Mouse (Mus musculus): Measurements from ENCODE around the gene Anapc11. TPM values are rescaled to one million over a fixed set of nuclear protein-coding genes. Genes with fewer than 3 reads are reported as not detected.
A peak's percentile ranks its signal among the peaks of the same experiment; 100 is the strongest.
"Not testable (repeated sequence)": the region's sequence is repeated elsewhere in the genome, so short reads cannot be mapped to it uniquely, and the experiment has no call there.

Anapc11 gene
- polyA plus RNA-seq, 1 experiment from 2014 or later: 192 TPM

- no peak overlapping the region for H3K4me3 ChIP-seq
- no peak for ATAC-seq (ENCODE audit: low read depth)
- H3K4me2 ChIP-seq: no peak overlapping the region
- peaks cover 32% of the 10 kb centered on the region for H3K36me3 ChIP-seq
- WGBS: 91% methylated on average over 3 of the region's 3 CpGs
- H3K9ac ChIP-seq: no peak overlapping the region
- no peak overlapping the region for H3K27ac ChIP-seq (replicated peaks)
- no peaks in the 10 kb centered on the region for H3K9me3 ChIP-seq
- no peaks in the 10 kb centered on the region for H3K27me3 ChIP-seq
- H3K4me1 ChIP-seq (replicated peaks): peaks cover 48% of the 10 kb centered on the region
Measured at GRCm38 (mm10) chr11:120576365-120576981, 21.7 kb upstream of the Anapc11 start.

GRCm38 (mm10) chr11:120577211-120578023 lies 20.8 kb upstream of the Anapc11 start:
- WGBS: 84% methylated on average over 7 of the region's 7 CpGs
- Histone ChIP-seq H3K4me3 (no peak overlapping the region), H3K4me1 (replicated peaks) (peaks cover 47% of the 10 kb centered on the region), H3K4me2 (no peak overlapping the region), H3K36me3 (peaks cover 32% of the 10 kb centered on the region), H3K27me3 (no peaks in the 10 kb centered on the region), H3K27ac (replicated peaks) (no peak overlapping the region), H3K9ac (no peak overlapping the region), H3K9me3 (no peaks in the 10 kb centered on the region)
- no peak for ATAC-seq (ENCODE audit: low read depth)

GRCm38 (mm10) chr11:120578024-120578693 lies 20.1 kb upstream of the Anapc11 start:
- Histone ChIP-seq H3K9me3 (no peaks in the 10 kb centered on the region), H3K27me3 (no peaks in the 10 kb centered on the region), H3K4me1 (replicated peaks) (peaks cover 49% of the 10 kb centered on the region), H3K4me3 (no peak overlapping the region), H3K27ac (replicated peaks) (0 out of 2 replicates have a peak overlapping the region, but pooled peaks have one; percentile 10), H3K9ac (0 out of 2 replicates have a peak overlapping the region, but pooled peaks have one; percentile 97), H3K36me3 (peaks cover 32% of the 10 kb centered on the region), H3K4me2 (no peak overlapping the region)
- WGBS: 86% methylated on average over 10 of the region's 10 CpGs
- ATAC-seq (ENCODE audit: low read depth): no peak

- WGBS: 87% methylated on average over 11 of the region's 11 CpGs
- H3K4me3 ChIP-seq: no peak overlapping the region
- H3K36me3 ChIP-seq: peaks cover 32% of the 10 kb centered on the region
- no peaks in the 10 kb centered on the region for H3K9me3 ChIP-seq
- peak overlapping the region; percentile 97 for H3K9ac ChIP-seq
- H3K4me1 ChIP-seq (replicated peaks): peaks cover 47% of the 10 kb centered on the region
- no peak for ATAC-seq (ENCODE audit: low read depth)
- 0 out of 2 replicates have a peak overlapping the region, but pooled peaks have one; percentile 97 for H3K27ac ChIP-seq (replicated peaks)
- no peaks in the 10 kb centered on the region for H3K27me3 ChIP-seq
- no peak overlapping the region for H3K4me2 ChIP-seq
Measured at GRCm38 (mm10) chr11:120578694-120579243, 19.5 kb upstream of the Anapc11 start.

- WGBS: 72% methylated on average over 15 of the region's 15 CpGs
- H3K36me3 ChIP-seq: peaks cover 40% of the 10 kb centered on the region
- peak overlapping the region; percentile 97 for H3K9ac ChIP-seq
- H3K27ac ChIP-seq (replicated peaks): peak overlapping the region; percentile 97; the same call in 1 of the 2 replicates
- H3K9me3 ChIP-seq: no peaks in the 10 kb centered on the region
- no peaks in the 10 kb centered on the region for H3K27me3 ChIP-seq
- H3K4me1 ChIP-seq (replicated peaks): peaks cover 40% of the 10 kb centered on the region
- ATAC-seq (ENCODE audit: low read depth): no peak
- peak overlapping the region; percentile 98 for H3K4me2 ChIP-seq
- H3K4me3 ChIP-seq: peak overlapping the region; percentile 78
Measured at GRCm38 (mm10) chr11:120579316-120580107, 18.7 kb upstream of the Anapc11 start.

- Histone ChIP-seq H3K36me3 (peaks cover 47% of the 10 kb centered on the region), H3K4me1 (replicated peaks) (peaks cover 35% of the 10 kb centered on the region), H3K27me3 (no peaks in the 10 kb centered on the region), H3K9ac (peak overlapping the region; percentile 97), H3K9me3 (no peaks in the 10 kb centered on the region), H3K4me2 (peak overlapping the region; percentile 98), H3K4me3 (peak overlapping the region; percentile 78), H3K27ac (replicated peaks) (peak overlapping the region; percentile 97)
- ATAC-seq (ENCODE audit: low read depth): no peak
- WGBS: 63% methylated on average over 7 of the region's 7 CpGs
Measured at GRCm38 (mm10) chr11:120580190-120580589, 18.0 kb upstream of the Anapc11 start.

- H3K4me3 ChIP-seq: peak overlapping the region; percentile 78
- H3K4me1 ChIP-seq (replicated peaks): peaks cover 35% of the 10 kb centered on the region
- peak overlapping the region; percentile 97 for H3K9ac ChIP-seq
- H3K36me3 ChIP-seq: peaks cover 54% of the 10 kb centered on the region
- ATAC-seq (ENCODE audit: low read depth): peak; percentile 36; the same call in 1 of the 2 replicates
- H3K27me3 ChIP-seq: no peaks in the 10 kb centered on the region
- peak overlapping the region; percentile 98 for H3K4me2 ChIP-seq
- WGBS: under 1% methylated on average over 44 of the region's 44 CpGs
- no peaks in the 10 kb centered on the region for H3K9me3 ChIP-seq
- peak overlapping the region; percentile 97 for H3K27ac ChIP-seq (replicated peaks)
Measured at GRCm38 (mm10) chr11:120580871-120581331, 17.3 kb upstream of the Anapc11 start.

GRCm38 (mm10) chr11:120581490-120582267 lies 16.5 kb upstream of the Anapc11 start, which contains the start of gene Arhgdia:
TSS of gene Arhgdia (minus strand) at chr11:120581624.
- 6% methylated on average over 68 of the region's 75 CpGs for WGBS
- peaks cover 61% of the 10 kb centered on the region for H3K36me3 ChIP-seq
- peak within 1 kb of the TSS; percentile 97 for H3K27ac ChIP-seq (replicated peaks)

GRCm38 (mm10) chr11:120582268-120582981 lies 15.8 kb upstream of the Anapc11 start:
- WGBS: 66% methylated on average over 8 of the region's 8 CpGs

More at GRCm38 (mm10) chr11:120581490-120582267, 16.5 kb upstream of the Anapc11 start, which contains the start of gene Arhgdia:
- ATAC-seq (ENCODE audit: low read depth): peak; percentile 66
- Histone ChIP-seq H3K4me1 (replicated peaks) (peaks cover 35% of the 10 kb centered on the region), H3K4me3 (peak within 1 kb of the TSS; percentile 78), H3K27me3 (no peaks in the 10 kb centered on the region), H3K9me3 (no peaks in the 10 kb centered on the region), H3K9ac (peak within 1 kb of the TSS; percentile 97), H3K4me2 (peak within 1 kb of the TSS; percentile 98)

GRCm38 (mm10) chr11:120582982-120583293 lies 15.3 kb upstream of the Anapc11 start:
- not testable (repeated sequence) for H3K4me2 ChIP-seq; H3K9me3 ChIP-seq; H3K4me3 ChIP-seq; ATAC-seq (ENCODE audit: low read depth); H3K9ac ChIP-seq; H3K27me3 ChIP-seq
- Histone ChIP-seq H3K4me1 (replicated peaks) (peaks cover 35% of the 10 kb centered on the region), H3K36me3 (peaks cover 61% of the 10 kb centered on the region), H3K27ac (replicated peaks) (0 out of 2 replicates have a peak overlapping the region, but pooled peaks have one; percentile 97)
- 84% methylated on average over 2 of the region's 2 CpGs for WGBS

More at GRCm38 (mm10) chr11:120582268-120582981, 15.8 kb upstream of the Anapc11 start:
- Histone ChIP-seq H3K4me1 (replicated peaks) (peaks cover 35% of the 10 kb centered on the region), H3K4me3 (peak overlapping the region; percentile 78), H3K27me3 (no peaks in the 10 kb centered on the region), H3K36me3 (peaks cover 61% of the 10 kb centered on the region), H3K9me3 (no peaks in the 10 kb centered on the region), H3K9ac (peak overlapping the region; percentile 97), H3K4me2 (peak overlapping the region; percentile 98), H3K27ac (replicated peaks) (peak overlapping the region; percentile 97)
- no peak for ATAC-seq (ENCODE audit: low read depth)

Measured in neural tube, embryonic 13.5 days (tissue).